Mouse (Mus musculus) lung, adult 2 months (tissue): ENCODE measurements around the gene Mcoln3.

Experiments used
- CTCF ChIP-seq: fragments of 200-500 bp; IDR thresholded peaks from 2 replicates; pipeline ENCODE4 v1.5.1; 2011; ENCODE audit warnings: mild to moderate bottlenecking, low read length, control low read depth; ENCODE audit not compliant: insufficient read depth
- POLR2A ChIP-seq: fragments of 200-500 bp; IDR thresholded peaks from 2 replicates; pipeline ENCODE4 v1.6.1; 2011; ENCODE audit warnings: low read depth, mild to moderate bottlenecking, control low read depth, low read length, borderline replicate concordance; ENCODE audit errors: extremely low read depth

DNA sequence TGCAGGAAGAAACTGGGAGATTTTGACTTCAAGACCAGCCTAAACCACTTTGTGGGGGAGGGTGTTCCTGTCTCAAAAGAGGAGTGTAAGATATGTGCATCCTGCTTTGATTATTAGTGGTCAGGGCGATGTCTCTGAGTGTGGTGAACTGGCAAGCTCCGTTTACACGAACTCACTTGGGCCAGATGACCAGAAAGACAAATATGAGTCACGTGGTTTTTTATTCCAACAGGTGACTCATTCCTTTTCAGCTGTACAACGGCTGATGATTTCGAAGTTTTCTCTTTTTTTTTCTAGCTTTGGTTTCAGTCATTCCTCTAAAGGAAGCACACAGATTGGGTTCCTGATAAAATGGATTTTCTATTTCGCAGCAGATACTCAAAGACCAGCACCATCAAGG lies 60.0 kb downstream of the Mcoln3 start:
- TF ChIP-seq POLR2A (no peak), CTCF (no peak)
